Mouse (Mus musculus) MEL (cell line): ENCODE results near the gene Agap2.

ENCODE experiments used
- CHD2 ChIP-seq: IDR thresholded peaks from 2 replicates; pipeline ENCODE4 v1.6.1; 2011; ENCODE audit warnings: low read length, improper control_type of control experiment
- CTCF ChIP-seq, 3 experiments: IDR thresholded peaks in 2 of 3; conservative IDR thresholded peaks in 1 of 3; 2 replicates each; pipeline ENCODE4 v1.5.1; 2011 to 2012; ENCODE audit warnings: low read length in 3 of 3, low read depth in 2 of 3, mild to moderate bottlenecking in 2 of 3, improper control_type of control experiment in 1 of 3, inconsistent platforms in 1 of 3, mixed read lengths in 1 of 3, moderate library complexity in 1 of 3; ENCODE audit not compliant: control insufficient read depth in 1 of 3, insufficient read depth in 1 of 3, poor library complexity in 1 of 3, severe bottlenecking in 1 of 3
- EP300 ChIP-seq, 2 experiments: IDR thresholded peaks; 2 replicates each; pipeline ENCODE4 v1.6.1; 2011; ENCODE audit warnings: improper control_type of control experiment in 2 of 2, low read length in 2 of 2, low read depth in 1 of 2, mild to moderate bottlenecking in 1 of 2
- GATA1 ChIP-seq: IDR thresholded peaks from 2 replicates; pipeline ENCODE4 v1.6.1; 2011; ENCODE audit warnings: low read depth, low read length, improper control_type of control experiment
- HCFC1 ChIP-seq: IDR thresholded peaks from 2 replicates; pipeline ENCODE4 v1.6.1; 2012; ENCODE audit warnings: low read depth, mild to moderate bottlenecking, inconsistent platforms, low read length, improper control_type of control experiment, moderate library complexity
- JUND ChIP-seq: IDR thresholded peaks from 2 replicates; pipeline ENCODE4 v1.6.1; 2011; ENCODE audit warnings: low read depth, mild to moderate bottlenecking, improper control_type of control experiment, low read length
- KAT2A ChIP-seq: conservative IDR thresholded peaks from 2 replicates; pipeline ENCODE4 v1.6.1; 2012; ENCODE audit warnings: low read depth, low read length, improper control_type of control experiment, inconsistent platforms
- MAX ChIP-seq: IDR thresholded peaks from 2 replicates; pipeline ENCODE4 v1.6.1; 2011; ENCODE audit warnings: low read length, improper control_type of control experiment
- MAZ ChIP-seq: IDR thresholded peaks from 2 replicates; pipeline ENCODE4 v1.6.1; 2012; ENCODE audit warnings: low read depth, mild to moderate bottlenecking, inconsistent platforms, low read length, improper control_type of control experiment
- POLR2A ChIP-seq, 2 experiments: IDR thresholded peaks; 2 replicates each; pipeline ENCODE4 v1.6.1; 2011 to 2012; ENCODE audit warnings: low read length in 2 of 2, mild to moderate bottlenecking in 2 of 2, control low read depth in 1 of 2, improper control_type of control experiment in 1 of 2, low read depth in 1 of 2, moderate library complexity in 1 of 2; ENCODE audit not compliant: control insufficient read depth in 1 of 2, insufficient read depth in 1 of 2, poor library complexity in 1 of 2
- SIN3A ChIP-seq: IDR thresholded peaks from 2 replicates; pipeline ENCODE4 v1.6.1; 2012; ENCODE audit warnings: low read length, improper control_type of control experiment, inconsistent platforms
- USF2 ChIP-seq, 2 experiments: IDR thresholded peaks; 2 replicates each; pipeline ENCODE4 v1.6.1; 2011 to 2012; ENCODE audit warnings: improper control_type of control experiment in 2 of 2, low read length in 2 of 2, borderline replicate concordance in 1 of 2, inconsistent platforms in 1 of 2, low read depth in 1 of 2, mild to moderate bottlenecking in 1 of 2; ENCODE audit not compliant: insufficient read depth in 1 of 2
- ZKSCAN1 ChIP-seq: IDR thresholded peaks from 2 replicates; pipeline ENCODE4 v1.6.1; 2012; ENCODE audit warnings: low read depth, mild to moderate bottlenecking, inconsistent platforms, low read length, improper control_type of control experiment, moderate library complexity
- ZMIZ1 ChIP-seq: IDR thresholded peaks from 2 replicates; pipeline ENCODE4 v1.6.1; 2012; ENCODE audit warnings: low read depth, mild to moderate bottlenecking, inconsistent platforms, low read length, improper control_type of control experiment, moderate library complexity

DNA sequence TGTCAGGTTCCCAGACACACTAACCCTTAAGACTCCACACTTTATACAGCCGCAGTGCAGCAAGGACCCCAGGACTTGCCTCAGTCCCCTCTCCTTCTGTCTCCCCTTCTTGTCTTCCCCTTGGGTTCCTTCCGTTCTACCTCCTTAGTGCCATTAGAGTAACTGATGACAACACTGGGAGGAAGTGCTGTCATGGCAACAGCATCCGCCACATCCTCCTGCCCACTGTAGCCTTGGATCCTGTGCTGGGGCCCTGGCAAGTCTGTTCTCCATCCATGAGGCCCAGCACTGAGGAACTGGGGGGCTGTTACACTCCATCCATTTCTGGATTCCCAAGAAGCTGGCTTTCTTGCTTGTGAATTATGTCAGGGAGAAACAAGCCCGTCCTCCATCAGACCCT lies 998 bp downstream of the Agap2 start:
- TF ChIP-seq GATA1, result no peak
- no peak for TF ChIP-seq USF2 (IDR thresholded peaks at IDR 0.05; ENCODE audit: borderline replicate concordance in 1 of 2, insufficient read depth in 1 of 2, low read depth in 1 of 2, low read length in 2 of 2)
- no peak for TF ChIP-seq CTCF (IDR thresholded peaks at IDR 0.05 in 2 of 3, conservative IDR thresholded peaks at IDR 0.05 in 1 of 3; ENCODE audit: control insufficient read depth in 1 of 3, insufficient read depth in 1 of 3, low read depth in 2 of 3, low read length in 3 of 3, poor library complexity in 1 of 3, severe bottlenecking in 1 of 3)
- TF ChIP-seq EP300 (IDR thresholded peaks at IDR 0.05; ENCODE audit: low read depth in 1 of 2, low read length in 2 of 2), result no peak
- no peak for TF ChIP-seq ZKSCAN1
- no peak for TF ChIP-seq SIN3A
- TF ChIP-seq MAX, result no peak
- no peak for TF ChIP-seq ZMIZ1
- no peak for TF ChIP-seq KAT2A
- no peak for TF ChIP-seq POLR2A (IDR thresholded peaks at IDR 0.05; ENCODE audit: control insufficient read depth in 1 of 2, insufficient read depth in 1 of 2, low read depth in 1 of 2, low read length in 2 of 2, poor library complexity in 1 of 2)
- TF ChIP-seq CHD2, result no peak
- no peak for TF ChIP-seq HCFC1
- no peak for TF ChIP-seq JUND
- no peak for TF ChIP-seq MAZ
